Mouse (Mus musculus) megakaryocyte, embryonic 14.5 days (primary cell): ENCODE results near the gene Satb1.

Experiments
- FLI1 ChIP-seq: IDR thresholded peaks from 2 replicates; pipeline ENCODE4 v1.6.1; 2012; ENCODE audit warnings: low read length, inconsistent platforms, mixed read lengths
- GATA1 ChIP-seq: IDR thresholded peaks from 3 replicates; pipeline ENCODE4 v1.6.1; 2012; ENCODE audit warnings: mixed read lengths, low read length, inconsistent platforms, borderline replicate concordance

GRCm38 (mm10) chr17:51806124-51806960, 26.7 kb downstream of the Satb1 start:
- no peak for TF ChIP-seq GATA1
- no peak for TF ChIP-seq FLI1
